Comparison of ENCODE assay signal across 8 mouse cellular contexts in the genomic region with DNA sequence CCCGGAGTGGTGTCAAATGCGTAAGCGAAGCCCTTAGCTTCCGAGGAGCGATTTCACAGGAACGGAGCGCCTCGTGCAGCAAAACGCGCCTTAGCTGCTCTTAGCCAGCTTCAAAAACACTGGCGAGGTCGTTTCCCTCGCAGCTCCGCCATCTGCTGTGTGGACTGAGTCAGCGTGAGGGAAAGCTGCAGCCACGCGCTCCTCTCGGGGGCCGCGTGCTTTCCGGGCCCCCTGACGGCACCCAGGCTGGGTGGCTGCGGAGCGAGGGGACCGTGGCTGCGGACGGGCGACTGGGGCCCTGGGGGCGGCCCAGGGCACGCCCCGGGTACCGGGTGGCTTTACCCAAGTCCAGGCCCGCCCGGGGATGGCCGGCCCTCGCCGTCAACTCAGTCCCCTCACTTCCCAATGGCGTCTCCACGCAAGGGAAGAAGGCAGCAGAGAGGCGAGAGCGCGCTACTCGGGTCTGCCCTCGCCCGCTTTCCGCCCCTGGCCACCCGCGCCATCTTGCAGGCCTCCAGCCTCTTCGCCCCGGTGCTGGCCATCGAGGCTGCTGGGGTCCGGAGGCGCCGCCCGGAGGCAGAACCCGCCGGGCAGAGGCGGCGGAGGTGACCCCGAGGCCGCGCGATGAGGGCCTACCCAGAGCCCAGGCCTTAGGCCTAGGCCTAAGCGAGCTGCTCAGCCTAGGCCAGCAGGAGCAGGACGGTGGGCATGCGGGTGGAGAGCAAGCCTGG. TPM values are rescaled to one million over a fixed set of nuclear protein-coding genes. Genes with fewer than 3 reads are reported as not detected.
A peak's percentile ranks its signal among the peaks of the same experiment; 100 is the strongest.
DNase-seq lines count a peak whose midpoint lies in the region; ATAC-seq lines count a peak whose summit lies in the region.

No protein-coding gene starts in this region.

- H3K9me3 ChIP-seq in forebrain, embryonic 16.5 days (ENCODE audit: control insufficient read depth, low read length), result no peaks in the 10 kb centered on the region

- no peaks in the 10 kb centered on the region for H3K36me3 ChIP-seq in forebrain, embryonic 16.5 days (ENCODE audit: control insufficient read depth, insufficient read depth)

- peak overlapping the region; percentile 77 for H3K9ac ChIP-seq in forebrain, embryonic 16.5 days (replicated peaks; ENCODE audit: low read depth, low read length)

- DNase-seq in left cerebral cortex, adult 18-20 months (ENCODE audit: low spot score in 2 of 2), result peak; percentile 61 to 70
- no peak for DNase-seq in left cerebral cortex, adult 11 months (ENCODE audit: low spot score)
- peak; percentile 76 to 79 for DNase-seq in cerebellum, postnatal 10 days
- DNase-seq in left cerebral cortex, postnatal 14 days (ENCODE audit: low spot score in 2 of 2), result peak; percentile 65 to 68
- peak; percentile 83 for DNase-seq in neural tube, embryonic 10.5 days (ENCODE audit: extremely low spot score, low spot score)
- DNase-seq in urinary bladder, postnatal 10 days (ENCODE audit: low spot score), result no peak
- DNase-seq in spleen, adult 18-20 months, result no peak

- intact Hi-C loops in left cerebral cortex, postnatal 14 days (cut with DNase I), result loop anchor here (2.0 to 10.0 kb wide), 3 partner anchors 152 to 811 kb away; no protein-coding TSS in a partner anchor

- H3K27me3 ChIP-seq in forebrain, embryonic 16.5 days (replicated peaks; ENCODE audit: control insufficient read depth, insufficient read depth, low read length), result peaks cover 3% of the 10 kb centered on the region

- H3K4me1 ChIP-seq in forebrain, embryonic 16.5 days (replicated peaks; ENCODE audit: control insufficient read depth, insufficient read depth, low read length), result peaks cover 18% of the 10 kb centered on the region

- H3K27ac ChIP-seq in forebrain, embryonic 16.5 days (ENCODE audit: low read length), result peak overlapping the region; percentile 93

- ATAC-seq in forebrain, embryonic 16.5 days, result peak; percentile 73

- 5% methylated on average over 65 of the region's 66 CpGs for WGBS in forebrain, embryonic 16.5 days

- H3K4me2 ChIP-seq in forebrain, embryonic 16.5 days (ENCODE audit: low read length), result peak overlapping the region; percentile 87

- H3K4me3 ChIP-seq in forebrain, embryonic 16.5 days (replicated peaks; ENCODE audit: low read length), result peak overlapping the region; percentile 47

RNA-seq across cellular contexts. Expression of a gene that starts 13.0 kb away (rescaled TPM):
- total RNA-seq in left cerebral cortex, adult 18-20 months (2021), result 100 to 1,000 TPM; 121 to 122 TPM
- 42.2 and 49.9 TPM in 2 replicates for polyA plus RNA-seq in forebrain, embryonic 16.5 days (2015; fragmentation: Nextera tagmentation; extraction: Ambion mirVana)
- 100 to 1,000 TPM; 110 to 113 TPM for total RNA-seq in left cerebral cortex, postnatal 14 days (2021)

Comparison
In these comparisons a context has a peak if more than half of its experiments do, and no peak if none do; other contexts are left out.
1. DNase-seq: peak in left cerebral cortex, adult 18-20 months (2 of 2), cerebellum, postnatal 10 days (2 of 2), left cerebral cortex, postnatal 14 days (2 of 2) and neural tube, embryonic 10.5 days (single experiment); none in left cerebral cortex, adult 11 months (single experiment), urinary bladder, postnatal 10 days (single experiment) and spleen, adult 18-20 months (0 of 2).